Mouse (Mus musculus): ENCODE measurements around the gene Slc1a1. TPM values are rescaled to one million over a fixed set of nuclear protein-coding genes. Genes with fewer than 3 reads are reported as not detected.

Gene Slc1a1
- 1.1 and 1.7 TPM in 2 replicates for polyA plus RNA-seq (2012; rRNA removed)
- polyA plus RNA-seq (2014; fragmentation: Nextera tagmentation; extraction: Ambion mirVana), result 0.66 and 0.81 TPM in 2 replicates

- peak; percentile 12; the same call in 1 of the 2 replicates for ATAC-seq (ENCODE audit: low FRiP score, low read depth)
- WGBS, result 5% methylated on average over 50 of the region's 68 CpGs
- Histone ChIP-seq H3K4me2 (replicated peaks; ENCODE audit: low read depth, low read length, severe bottlenecking) (peak within 1 kb of the TSS; percentile 94), H3K9me3 (ENCODE audit: control insufficient read depth, low read length) (no peaks in the 10 kb centered on the region), H3K27me3 (ENCODE audit: control insufficient read depth, insufficient read depth, low read length) (peaks cover 19% of the 10 kb centered on the region), H3K4me1 (ENCODE audit: control insufficient read depth, insufficient read depth, low read length) (peaks cover 5% of the 10 kb centered on the region; the same call in 1 of the 2 replicates), H3K27ac (replicated peaks; ENCODE audit: low read depth, low read length) (no peak within 1 kb of the TSS), H3K36me3 (ENCODE audit: control insufficient read depth, insufficient read depth, low read length) (no peaks in the 10 kb centered on the region), H3K4me3 (replicated peaks; ENCODE audit: low read length) (peak within 1 kb of the TSS; percentile 58), H3K9ac (ENCODE audit: low read depth, low read length, severe bottlenecking) (peak within 1 kb of the TSS; percentile 52)
- peak; percentile 9 for DNase-seq (ENCODE audit: low spot score)
- TF ChIP-seq POLR2A (IDR thresholded peaks at IDR 0.05; ENCODE audit: borderline replicate concordance, extremely low read depth, insufficient read depth, insufficient read length), result no peak
Measured at GRCm38 (mm10) chr19:28834798-28835499, at the start of gene Slc1a1. Slc1a1 (plus strand) TSS chr19:28835049.

DNA sequence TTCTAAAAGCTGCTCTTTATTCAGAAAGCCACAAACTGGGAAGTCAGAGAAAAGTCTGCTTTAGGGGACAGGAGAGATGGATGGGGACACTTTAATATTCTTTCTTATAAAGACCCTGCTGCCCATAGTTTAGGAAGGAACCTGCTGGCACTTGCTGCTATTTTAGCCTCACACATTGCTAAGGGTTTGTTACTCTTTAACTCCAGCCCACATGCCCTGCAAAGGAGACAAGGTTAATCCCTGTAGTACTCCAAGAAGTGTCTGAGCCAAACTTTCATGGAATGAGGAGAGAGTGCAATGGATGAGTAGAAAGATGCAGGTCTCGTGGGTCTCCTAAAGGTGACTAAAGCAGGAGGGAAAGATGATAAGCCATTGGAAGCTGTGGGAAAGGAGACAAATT is 44.7 kb upstream of the Slc1a1 start:
- Histone ChIP-seq H3K9me3 (ENCODE audit: control insufficient read depth, low read length) (no peaks in the 10 kb centered on the region), H3K9ac (ENCODE audit: low read depth, low read length, severe bottlenecking) (no peak overlapping the region), H3K4me3 (replicated peaks; ENCODE audit: low read length) (no peak overlapping the region), H3K4me2 (replicated peaks; ENCODE audit: low read depth, low read length, severe bottlenecking) (no peak overlapping the region), H3K27me3 (ENCODE audit: control insufficient read depth, insufficient read depth, low read length) (no peaks in the 10 kb centered on the region), H3K4me1 (ENCODE audit: control insufficient read depth, insufficient read depth, low read length) (no peaks in the 10 kb centered on the region), H3K36me3 (ENCODE audit: control insufficient read depth, insufficient read depth, low read length) (no peaks in the 10 kb centered on the region), H3K27ac (replicated peaks; ENCODE audit: low read depth, low read length) (no peak overlapping the region)
- ATAC-seq (ENCODE audit: low FRiP score, low read depth) (no peak), DNase-seq (ENCODE audit: low spot score) (no peak)
- no peak for TF ChIP-seq POLR2A (IDR thresholded peaks at IDR 0.05; ENCODE audit: borderline replicate concordance, extremely low read depth, insufficient read depth, insufficient read length)
- 76% methylated on average over 1 of the region's 1 CpGs for WGBS

- Histone ChIP-seq H3K27me3 (ENCODE audit: control insufficient read depth, insufficient read depth, low read length) (no peaks in the 10 kb centered on the region), H3K36me3 (ENCODE audit: control insufficient read depth, insufficient read depth, low read length) (no peaks in the 10 kb centered on the region), H3K9ac (ENCODE audit: low read depth, low read length, severe bottlenecking) (no peak overlapping the region), H3K4me3 (replicated peaks; ENCODE audit: low read length) (no peak overlapping the region), H3K27ac (replicated peaks; ENCODE audit: low read depth, low read length) (no peak overlapping the region), H3K9me3 (ENCODE audit: control insufficient read depth, low read length) (no peaks in the 10 kb centered on the region), H3K4me2 (replicated peaks; ENCODE audit: low read depth, low read length, severe bottlenecking) (no peak overlapping the region), H3K4me1 (ENCODE audit: control insufficient read depth, insufficient read depth, low read length) (no peaks in the 10 kb centered on the region)
- no peak for TF ChIP-seq POLR2A (IDR thresholded peaks at IDR 0.05; ENCODE audit: borderline replicate concordance, extremely low read depth, insufficient read depth, insufficient read length)
- ATAC-seq (ENCODE audit: low FRiP score, low read depth) (no peak), DNase-seq (ENCODE audit: low spot score) (no peak)
- WGBS, result 70% methylated on average over 2 of the region's 2 CpGs
Measured at GRCm38 (mm10) chr19:28793307-28793706, 41.5 kb upstream of the Slc1a1 start.

GRCm38 (mm10) chr19:28796146-28796848 is 38.6 kb upstream of the Slc1a1 start:
- H3K27me3 ChIP-seq (ENCODE audit: control insufficient read depth, insufficient read depth, low read length), result no peaks in the 10 kb centered on the region
- no peaks in the 10 kb centered on the region for H3K4me1 ChIP-seq (ENCODE audit: control insufficient read depth, insufficient read depth, low read length)
- H3K9me3 ChIP-seq (ENCODE audit: control insufficient read depth, low read length), result no peaks in the 10 kb centered on the region
- H3K4me2 ChIP-seq (replicated peaks; ENCODE audit: low read depth, low read length, severe bottlenecking), result no peak overlapping the region
- 72% methylated on average over 5 of the region's 5 CpGs for whole genome bisulfite sequencing
- no peaks in the 10 kb centered on the region for H3K36me3 ChIP-seq (ENCODE audit: control insufficient read depth, insufficient read depth, low read length)
- H3K27ac ChIP-seq (replicated peaks; ENCODE audit: low read depth, low read length), result no peak overlapping the region
- DNase-seq (ENCODE audit: low spot score) (no peak), ATAC-seq (ENCODE audit: low FRiP score, low read depth) (no peak)
- no peak overlapping the region for H3K9ac ChIP-seq (ENCODE audit: low read depth, low read length, severe bottlenecking)
- TF ChIP-seq POLR2A (IDR thresholded peaks at IDR 0.05; ENCODE audit: borderline replicate concordance, extremely low read depth, insufficient read depth, insufficient read length), result no peak
- no peak overlapping the region for H3K4me3 ChIP-seq (replicated peaks; ENCODE audit: low read length)

DNA sequence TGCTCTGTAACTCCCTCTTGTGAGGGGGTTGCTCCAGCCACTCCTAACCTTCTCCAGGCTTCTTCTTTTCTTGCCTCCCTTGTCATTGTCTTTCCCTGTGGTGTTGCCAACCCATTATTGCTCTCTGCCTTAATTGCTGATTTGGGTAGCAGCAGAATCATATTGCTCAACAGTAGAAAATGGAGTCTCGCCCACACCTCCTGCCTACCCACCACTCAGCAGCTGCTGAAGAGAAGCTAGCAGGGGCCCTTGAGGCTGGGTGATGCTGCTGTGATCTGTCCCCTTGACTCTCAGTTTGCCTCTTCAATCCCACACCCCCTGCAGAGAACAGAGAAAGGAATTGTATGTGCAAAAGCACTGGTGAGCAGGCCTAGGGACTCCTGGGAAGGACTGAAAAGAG is 37.9 kb upstream of the Slc1a1 start:
- no peak for DNase-seq (ENCODE audit: low spot score)
- WGBS, result 94% methylated on average over 1 of the region's 1 CpGs
- ATAC-seq (ENCODE audit: low FRiP score, low read depth), result no peak

More for the DNA sequence above, 37.9 kb upstream of the Slc1a1 start:
- H3K4me2 ChIP-seq (replicated peaks; ENCODE audit: low read depth, low read length, severe bottlenecking), result no peak overlapping the region
- no peak overlapping the region for H3K9ac ChIP-seq (ENCODE audit: low read depth, low read length, severe bottlenecking)
- H3K9me3 ChIP-seq (ENCODE audit: control insufficient read depth, low read length), result no peaks in the 10 kb centered on the region
- no peak overlapping the region for H3K4me3 ChIP-seq (replicated peaks; ENCODE audit: low read length)
- H3K4me1 ChIP-seq (ENCODE audit: control insufficient read depth, insufficient read depth, low read length), result no peaks in the 10 kb centered on the region
- no peak overlapping the region for H3K27ac ChIP-seq (replicated peaks; ENCODE audit: low read depth, low read length)
- H3K36me3 ChIP-seq (ENCODE audit: control insufficient read depth, insufficient read depth, low read length), result no peaks in the 10 kb centered on the region
- no peak for TF ChIP-seq POLR2A (IDR thresholded peaks at IDR 0.05; ENCODE audit: borderline replicate concordance, extremely low read depth, insufficient read depth, insufficient read length)
- H3K27me3 ChIP-seq (ENCODE audit: control insufficient read depth, insufficient read depth, low read length), result no peaks in the 10 kb centered on the region

Data from limb, embryonic 14.5 days (tissue).